Mouse (Mus musculus) layer of hippocampus, adult 2 months (tissue): ENCODE results near the gene Mbl2. TPM values are rescaled to one million over a fixed set of nuclear protein-coding genes. Genes with fewer than 3 reads are reported as not detected.
"Not testable (repeated sequence)": the region's sequence is repeated elsewhere in the genome, so short reads cannot be mapped to it uniquely, and the experiment has no call there.

Experiments
- DNase-seq, 2 experiments: peaks; one replicate each; pipeline ENCODE4 v3.0.0; 2022; ENCODE audit warnings: low spot score in 2 of 2
- H3K27ac ChIP-seq: fragments of 200-600 bp; 2 replicates; pipeline ENCODE4 v1.8.1; 2022
- H3K4me3 ChIP-seq: fragments of 200-600 bp; 2 replicates; pipeline ENCODE4 v1.8.1; 2022; ENCODE audit warnings: mild to moderate bottlenecking
- CTCF ChIP-seq: fragments of 200-600 bp; conservative IDR thresholded peaks from 2 replicates; pipeline ENCODE4 v1.8.1; 2022; ENCODE audit warnings: antibody characterized with exemption, mild to moderate bottlenecking, moderate library complexity
- long read RNA-seq, 2 experiments: library from polyadenylated mRNA; stranded (forward); transcript quantifications; one replicate each; pipeline ENCODE4 v2.0.0; 2021; ENCODE audit warnings: borderline mapping rate in 2 of 2
- total RNA-seq, 2 experiments: library from RNA; stranded (reverse); gene quantifications; 2 replicates each; pipeline ENCODE4 v1.2.3; 2021

The Mbl2 gene
- total RNA-seq = not detected
- long read RNA-seq, experiment 1 = 0 reads
- long read RNA-seq, experiment 2 = 0 reads

DNA sequence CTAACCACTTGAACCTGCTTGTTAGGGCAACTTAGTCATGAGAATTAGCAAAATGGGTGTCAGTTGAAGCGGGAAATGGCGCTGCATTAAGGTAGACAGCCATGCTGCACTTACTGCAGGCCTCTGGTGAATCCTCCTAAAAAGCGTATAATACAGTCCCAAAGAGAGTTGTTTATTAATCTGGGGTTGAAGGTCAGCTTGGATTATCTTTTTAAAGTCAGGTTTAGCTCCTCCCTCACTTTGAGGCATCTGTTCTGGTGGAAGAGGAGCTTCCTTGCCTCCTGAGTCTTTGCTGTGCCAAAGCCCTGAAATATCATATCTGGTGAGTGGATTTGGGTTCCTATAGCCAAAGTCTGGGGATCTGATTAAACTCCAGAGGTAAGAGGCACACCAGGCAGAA lies at the start of gene Mbl2:
Mbl2 (plus strand) TSS at position 252 of the 400 bp plus-strand sequence.
- no peak for TF ChIP-seq CTCF
- H3K4me3 ChIP-seq = no peak within 1 kb of the TSS
- DNase-seq = no peak
- no peak within 1 kb of the TSS for H3K27ac ChIP-seq

DNA sequence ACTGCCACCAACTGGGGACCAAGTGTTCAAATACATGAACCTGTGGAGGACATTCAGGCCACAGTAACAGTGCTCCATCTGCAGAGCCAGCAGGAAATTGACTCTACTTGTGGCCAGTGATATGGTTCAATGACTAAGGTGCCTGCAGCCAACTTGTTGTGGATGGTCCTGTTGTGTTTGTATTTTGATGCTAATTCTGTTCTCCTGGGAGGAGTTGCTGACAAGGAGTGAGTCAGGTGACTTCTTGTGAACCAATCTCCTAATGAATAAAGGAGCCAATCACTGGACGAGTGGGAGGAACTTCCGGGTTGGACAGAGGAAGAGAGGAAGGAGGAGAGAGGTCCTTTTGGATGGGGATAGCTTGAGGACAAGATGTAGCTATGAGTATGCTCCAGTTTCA lies 47.2 kb upstream of the Mbl2 start:
- Histone ChIP-seq H3K4me3 (no peak overlapping the region), H3K27ac (no peak overlapping the region)
- no peak for TF ChIP-seq CTCF
- DNase-seq = no peak

DNA sequence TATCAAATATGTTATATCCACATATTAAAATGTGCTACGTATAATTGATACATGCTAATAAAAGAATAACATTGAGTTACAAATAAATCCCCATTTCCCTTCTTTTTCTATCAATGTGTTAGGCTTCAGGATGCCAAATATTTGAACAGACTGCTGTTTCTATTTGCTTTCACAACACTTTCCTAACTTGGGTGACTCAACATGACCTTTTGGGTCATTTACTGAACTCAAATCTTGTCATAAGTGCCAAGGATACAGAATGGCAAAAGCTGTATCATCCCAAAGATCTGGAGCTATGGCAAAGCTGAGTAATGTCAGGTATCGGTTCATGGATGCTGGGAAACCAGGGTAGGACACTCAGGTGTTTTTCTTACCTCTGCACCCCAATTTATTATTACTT lies 45.5 kb upstream of the Mbl2 start:
- TF ChIP-seq CTCF = no peak
- no peak overlapping the region for H3K27ac ChIP-seq
- DNase-seq = no peak
- H3K4me3 ChIP-seq = no peak overlapping the region

DNA sequence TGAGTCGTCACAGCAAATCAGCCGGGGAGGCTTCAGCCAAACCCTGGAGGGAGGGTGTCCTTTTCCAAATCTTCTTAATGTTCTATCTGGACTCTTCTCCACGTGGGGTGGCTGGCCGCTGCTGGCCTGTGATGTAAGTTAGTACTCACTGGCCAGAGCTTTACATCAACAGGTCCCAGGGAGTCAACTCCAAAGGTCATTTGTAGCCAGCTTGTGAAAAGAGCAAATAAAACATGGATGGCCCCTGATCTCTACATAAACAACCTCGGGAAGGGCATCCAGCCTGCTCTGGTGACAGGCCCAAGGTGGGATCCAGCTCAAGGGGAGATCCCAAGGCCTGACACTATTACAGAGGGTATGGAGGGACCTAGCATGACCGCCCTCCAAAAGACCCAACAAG lies 37.7 kb upstream of the Mbl2 start:
- no peak overlapping the region for H3K27ac ChIP-seq
- no peak for TF ChIP-seq CTCF
- DNase-seq = no peak
- no peak overlapping the region for H3K4me3 ChIP-seq

DNA sequence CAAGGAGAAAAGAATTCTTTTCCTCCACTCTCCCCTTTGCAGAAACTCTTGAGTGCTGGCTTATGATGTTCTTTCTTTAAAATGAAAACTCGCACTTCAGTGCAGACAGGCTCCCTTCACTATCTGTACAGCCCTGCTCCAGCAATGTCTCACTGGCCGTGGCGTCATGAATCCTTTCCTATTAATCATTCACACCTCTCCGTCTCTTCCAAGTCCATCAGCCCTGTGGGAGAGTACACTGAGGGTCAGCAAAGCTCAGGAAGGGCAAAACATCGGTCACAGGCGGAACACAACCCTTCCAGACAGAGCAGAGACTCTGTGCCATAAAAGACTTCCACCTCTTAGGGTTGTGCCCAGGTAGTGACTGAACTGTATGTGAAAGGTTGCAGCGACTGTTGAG lies 30.6 kb upstream of the Mbl2 start:
- no peak overlapping the region for H3K4me3 ChIP-seq
- no peak for TF ChIP-seq CTCF
- DNase-seq = no peak
- H3K27ac ChIP-seq = no peak overlapping the region

DNA sequence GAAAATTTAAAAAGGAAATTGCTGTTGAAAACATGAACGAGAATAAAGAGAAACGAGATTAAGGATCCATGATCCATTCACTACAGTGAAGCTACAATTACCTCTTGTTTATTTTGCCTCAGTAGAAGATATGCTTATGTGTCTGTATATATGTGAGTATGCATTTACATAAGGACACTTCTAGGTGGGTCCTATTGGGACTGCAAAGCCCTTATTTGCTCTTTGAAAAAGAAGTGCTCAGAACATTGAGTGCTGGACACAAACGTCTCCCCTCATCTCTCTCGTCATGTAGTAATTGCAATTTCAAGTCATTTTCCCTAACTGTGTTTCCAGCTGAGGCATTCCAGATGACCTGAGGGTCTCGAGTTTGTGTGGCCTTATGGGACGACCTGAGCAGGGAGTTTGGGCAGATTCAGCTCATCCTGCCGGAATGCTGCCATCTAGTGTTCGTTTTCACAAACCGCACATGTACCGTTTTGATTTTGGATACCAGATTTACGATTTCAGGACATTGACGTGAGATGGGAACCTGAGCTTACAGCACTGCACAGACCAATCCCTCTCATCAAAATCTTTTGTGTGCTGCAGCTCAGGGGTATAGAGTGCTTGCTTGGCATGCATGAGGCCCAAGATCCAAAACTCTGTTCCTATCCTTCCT lies 27.5 kb upstream of the Mbl2 start:
- TF ChIP-seq CTCF = peak; percentile 88
- H3K4me3 ChIP-seq = no peak overlapping the region
- DNase-seq = peak; percentile 14 to 27
- H3K27ac ChIP-seq = no peak overlapping the region

DNA sequence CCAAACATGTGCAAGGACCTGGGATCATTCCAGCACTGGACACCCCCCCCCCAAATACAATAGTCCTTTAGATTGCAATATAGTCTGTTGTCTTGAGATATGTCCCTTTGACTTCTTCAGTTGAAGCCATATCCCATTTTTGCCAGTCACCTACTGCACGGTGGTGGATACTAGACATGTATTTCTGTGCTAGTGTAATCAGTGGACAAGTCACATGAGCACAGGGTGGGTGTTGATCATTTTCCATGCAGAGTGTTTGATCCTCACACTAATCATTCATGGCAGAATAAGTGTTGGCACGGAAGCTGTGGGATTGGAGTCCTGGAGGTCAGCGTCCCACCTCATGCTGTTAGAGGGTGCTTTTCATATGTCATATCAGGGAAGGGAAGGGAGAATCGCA lies 26.9 kb upstream of the Mbl2 start:
- no peak for DNase-seq
- no peak for TF ChIP-seq CTCF
- H3K27ac ChIP-seq = no peak overlapping the region

DNA sequence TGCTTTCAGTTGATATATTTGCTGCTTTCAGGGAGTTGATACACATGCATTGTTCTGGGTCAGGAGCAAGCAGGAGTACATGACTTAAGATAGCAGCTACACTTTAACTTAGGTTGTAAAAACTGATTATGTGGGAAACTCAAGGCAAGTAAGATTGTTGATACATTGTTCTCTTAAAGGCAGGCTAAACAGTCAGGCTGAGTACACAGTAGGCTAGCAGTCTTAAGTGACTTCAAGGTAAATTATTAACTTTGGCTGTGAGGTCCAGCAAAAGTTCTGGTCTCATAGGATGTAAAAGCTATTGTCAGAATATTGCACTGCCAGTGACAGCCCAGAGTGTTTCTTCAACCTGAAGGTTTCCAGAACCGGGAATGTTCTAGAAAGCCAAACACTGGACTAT lies 25.8 kb upstream of the Mbl2 start:
- DNase-seq = no peak
- Histone ChIP-seq H3K4me3 (no peak overlapping the region), H3K27ac (no peak overlapping the region)
- no peak for TF ChIP-seq CTCF

More for the DNA sequence above, 26.9 kb upstream of the Mbl2 start:
- H3K4me3 ChIP-seq = no peak overlapping the region

DNA sequence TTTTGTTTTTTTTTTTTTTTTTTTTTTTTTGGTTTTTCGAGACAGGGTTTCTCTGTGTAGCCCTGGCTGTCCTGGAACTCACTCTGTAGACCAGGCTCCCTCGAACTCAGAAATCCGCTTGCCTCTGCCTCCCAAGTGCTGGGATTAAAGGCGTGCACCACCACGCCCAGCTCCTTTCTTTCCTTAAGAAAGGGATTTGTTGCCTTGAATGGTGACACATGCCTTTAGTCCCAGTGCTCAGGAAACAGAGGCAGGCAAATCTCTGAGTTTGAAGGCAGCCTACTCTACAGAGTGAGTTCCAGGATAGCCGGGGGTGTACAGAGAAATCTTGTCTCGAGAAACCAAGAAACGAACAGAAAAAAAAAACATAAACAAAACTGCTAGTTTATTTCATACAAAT lies 23.7 kb upstream of the Mbl2 start:
- not testable (repeated sequence) for H3K27ac ChIP-seq, H3K4me3 ChIP-seq, DNase-seq

DNA sequence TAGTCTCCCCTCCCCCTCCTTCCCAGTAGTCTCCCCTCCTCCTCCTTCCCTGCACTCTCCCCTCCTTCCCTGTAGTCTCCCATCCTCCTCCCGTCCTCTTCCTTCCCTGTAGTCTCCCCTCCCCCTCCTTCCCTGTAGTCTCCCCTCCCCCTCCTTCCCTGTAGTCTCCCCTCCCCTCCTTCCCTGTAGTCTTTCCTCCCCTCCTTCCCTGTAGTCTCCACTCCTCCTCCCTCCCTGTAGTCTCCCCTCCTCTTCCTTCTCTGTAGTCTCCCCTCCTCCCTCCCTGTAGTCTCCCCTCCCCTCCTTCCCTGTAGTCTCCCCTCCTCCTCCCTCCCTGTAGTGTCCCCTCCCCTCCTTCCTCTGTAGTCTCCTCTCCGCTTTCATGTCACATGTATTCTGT lies 18.7 kb upstream of the Mbl2 start:
- Histone ChIP-seq H3K4me3 (no peak overlapping the region), H3K27ac (no peak overlapping the region)
- no peak for DNase-seq
- TF ChIP-seq CTCF = no peak

DNA sequence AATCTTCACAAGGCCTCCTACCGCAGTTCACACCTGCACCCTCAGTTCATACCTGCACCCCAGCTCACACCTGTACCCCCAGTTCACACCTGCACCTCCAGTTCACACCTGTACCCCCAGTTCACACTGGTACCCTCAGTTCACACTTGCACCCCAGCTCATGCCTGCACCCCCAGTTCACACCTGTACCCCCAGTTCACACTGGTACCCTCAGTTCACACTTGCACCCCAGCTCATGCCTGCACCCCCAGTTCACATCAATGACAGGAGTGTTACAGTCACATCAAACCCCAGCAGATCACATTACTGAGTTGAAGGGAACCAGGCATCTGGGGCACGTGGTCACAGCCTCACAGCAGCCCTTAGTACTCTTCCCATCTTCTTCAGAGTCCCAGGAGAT lies 17.0 kb upstream of the Mbl2 start:
- DNase-seq, H3K27ac ChIP-seq, H3K4me3 ChIP-seq: not testable (repeated sequence)

DNA sequence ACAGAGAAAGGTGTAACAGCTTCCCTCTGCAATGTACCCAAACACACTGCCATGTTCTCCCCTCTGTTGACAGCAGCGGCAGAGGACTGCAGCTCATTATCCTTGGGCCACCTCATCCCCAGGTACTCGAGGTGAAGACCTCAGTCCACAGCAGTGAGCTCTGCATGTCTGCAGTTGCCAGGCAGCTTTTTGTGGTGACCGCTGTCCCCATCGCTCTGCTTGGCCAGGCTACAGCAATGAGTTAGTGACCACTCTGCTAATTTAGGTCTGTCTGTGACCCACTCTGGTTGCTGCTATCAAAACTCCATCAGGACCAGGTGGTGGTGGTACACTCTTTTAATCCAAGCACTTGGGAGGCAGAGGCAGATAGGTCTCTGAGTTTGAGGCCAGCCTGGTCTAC lies 16.6 kb upstream of the Mbl2 start:
- no peak for TF ChIP-seq CTCF
- Histone ChIP-seq H3K27ac (no peak overlapping the region), H3K4me3 (no peak overlapping the region)
- no peak for DNase-seq

DNA sequence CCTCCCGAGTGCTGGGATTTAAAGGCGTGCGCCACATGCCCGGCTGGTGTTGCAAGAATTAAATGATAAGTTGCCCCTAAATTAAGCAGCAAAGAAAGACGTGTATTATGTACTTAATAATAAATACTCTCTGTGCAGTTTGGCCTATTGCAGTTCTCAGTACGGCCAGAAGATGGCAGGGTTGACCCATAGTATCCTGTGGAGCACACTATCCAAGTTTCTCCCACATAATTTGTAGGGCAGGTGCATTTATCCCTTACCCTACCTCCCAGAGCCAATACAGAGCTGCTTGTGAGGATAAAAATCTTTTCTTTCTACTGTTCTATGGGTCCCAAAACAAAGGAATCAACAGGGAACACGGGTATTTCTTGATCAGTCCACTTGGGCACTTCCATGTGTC lies 15.4 kb upstream of the Mbl2 start:
- peak; percentile 26 to 71 for DNase-seq
- no peak overlapping the region for H3K27ac ChIP-seq
- peak; percentile 90 for TF ChIP-seq CTCF
- H3K4me3 ChIP-seq = no peak overlapping the region

DNA sequence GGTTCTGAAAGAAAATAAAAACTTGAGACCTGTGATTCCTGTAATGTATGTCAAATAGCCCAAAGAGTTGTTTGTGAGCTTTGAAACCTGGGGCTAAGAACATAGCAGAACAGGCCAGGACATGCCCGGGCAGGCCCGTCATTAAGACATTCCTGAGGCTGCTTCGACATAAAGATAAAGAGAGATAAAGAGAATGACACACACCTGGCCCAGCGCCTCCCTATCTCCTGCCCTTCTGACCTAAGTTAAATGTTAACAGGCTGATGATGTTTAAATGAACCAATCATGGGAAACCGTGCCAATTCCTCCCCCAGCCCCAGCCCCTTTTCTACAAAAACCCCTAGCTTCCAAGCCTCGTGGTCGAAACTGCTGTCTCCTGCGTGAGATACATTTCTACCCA lies 10.1 kb upstream of the Mbl2 start:
- H3K27ac ChIP-seq, H3K4me3 ChIP-seq, DNase-seq: not testable (repeated sequence)

DNA sequence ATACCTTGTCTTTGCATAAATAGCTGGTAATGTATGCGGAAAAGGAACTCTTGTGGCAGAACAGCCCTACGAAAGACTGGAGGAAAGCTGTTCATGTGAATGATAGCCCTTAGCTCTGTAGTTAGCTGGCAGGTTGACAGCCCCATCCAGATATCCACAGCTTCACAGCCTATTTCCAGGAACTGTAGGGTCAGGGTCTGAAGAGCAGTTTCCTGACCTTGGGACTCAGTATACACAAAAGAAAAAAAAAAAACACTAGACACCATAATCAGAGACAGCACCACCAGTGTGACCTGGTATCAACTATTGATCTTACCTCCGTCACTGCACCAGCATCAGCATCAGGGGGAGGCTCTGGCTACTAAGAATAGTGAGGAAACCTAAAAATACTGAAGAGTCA lies 3.3 kb upstream of the Mbl2 start:
- no peak overlapping the region for H3K27ac ChIP-seq
- no peak overlapping the region for H3K4me3 ChIP-seq
- TF ChIP-seq CTCF = no peak
- DNase-seq = no peak
